Comparison of ENCODE assay signal across 9 mouse cellular contexts in the genomic region with DNA sequence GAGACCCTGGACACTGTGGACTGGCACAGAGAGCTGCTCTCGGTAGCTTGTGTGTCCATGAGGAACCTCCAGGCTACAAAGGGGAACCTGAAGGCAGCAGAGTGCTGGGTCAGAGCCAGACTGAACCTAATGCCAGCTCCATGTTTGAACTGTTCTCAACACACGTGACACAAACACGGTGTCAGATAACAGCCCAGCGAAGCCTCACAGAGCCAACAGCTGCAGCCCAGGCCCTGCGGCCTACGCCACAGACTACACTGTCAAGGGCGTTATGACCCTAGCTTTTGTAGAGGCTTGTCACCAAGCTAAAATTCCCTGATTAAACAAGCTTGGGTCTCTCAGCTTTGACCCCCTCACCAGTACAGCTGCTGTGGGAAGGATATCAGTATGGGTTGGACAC. TPM values are rescaled to one million over a fixed set of nuclear protein-coding genes. Genes with fewer than 3 reads are reported as not detected.
DNase-seq lines count a peak whose midpoint lies in the region; ATAC-seq lines count a peak whose summit lies in the region.
"Had no signal": no experiment of that assay in that cellular context is flagged by ENCODE, and none has a peak within 500 bp of the region (broad histone marks: within the 10 kb centered on the region; RNA-seq: fewer than 3 reads in every experiment).

No protein-coding gene starts in this region.

- no peak overlapping the region for H3K4me2 ChIP-seq in kidney, embryonic 15.5 days
- H3K4me2 ChIP-seq: hindbrain, embryonic 15.5 days had no signal

- no peak overlapping the region for H3K9ac ChIP-seq in kidney, embryonic 15.5 days
- H3K9ac ChIP-seq: hindbrain, embryonic 15.5 days had no signal

- no peak overlapping the region for H3K4me3 ChIP-seq in kidney, embryonic 15.5 days (replicated peaks)
- H3K4me3 ChIP-seq: hindbrain, embryonic 15.5 days had no signal

- peak; percentile 70 to 73 for DNase-seq in heart, adult 18-20 months
- no peak for DNase-seq in heart, postnatal 25 days (ENCODE audit: low spot score)
- DNase-seq in forelimb bud, embryonic 11.5 days (ENCODE audit: low read depth, low spot score), result peak; percentile 52
- DNase-seq in lung, postnatal 36 days, result peak; percentile 82
- no peak for DNase-seq in right cerebral cortex, adult 18-20 months
- no peak for DNase-seq in cerebellum, postnatal 4 days (ENCODE audit: low spot score in 2 of 2)
- DNase-seq in frontal cortex, adult 2 months (ENCODE audit: extremely low spot score in 1 of 2, low spot score in 1 of 2), result no peak

- peak; percentile 61 for ATAC-seq in kidney, embryonic 15.5 days (replicated peaks; ENCODE audit: low FRiP score)

- H3K36me3 ChIP-seq in kidney, embryonic 15.5 days, result no peaks in the 10 kb centered on the region

- no peak overlapping the region for H3K27ac ChIP-seq in kidney, embryonic 15.5 days
- H3K27ac ChIP-seq: hindbrain, embryonic 15.5 days had no signal

- no peaks in the 10 kb centered on the region for H3K9me3 ChIP-seq in kidney, embryonic 15.5 days (replicated peaks)
- H3K9me3 ChIP-seq: hindbrain, embryonic 15.5 days had no signal

- intact Hi-C loops in heart, postnatal 25 days (cut with DNase I), result no loop called here

- WGBS in kidney, embryonic 15.5 days, result 49% methylated on average over 7 of the region's 7 CpGs

- no peaks in the 10 kb centered on the region for H3K27me3 ChIP-seq in kidney, embryonic 15.5 days
- H3K27me3 ChIP-seq: hindbrain, embryonic 15.5 days had no signal

- H3K4me1 ChIP-seq in kidney, embryonic 15.5 days, result peaks cover 9% of the 10 kb centered on the region; the same call in 1 of the 2 replicates
- H3K4me1 ChIP-seq: hindbrain, embryonic 15.5 days had no signal

RNA-seq across cellular contexts. Expression of a gene that starts 22.0 kb away (rescaled TPM):
- 100 to 1,000 TPM; 115 to 123 TPM for total RNA-seq in heart, adult 18-20 months (2021)
- total RNA-seq in heart, postnatal 25 days (2021), result 100 to 1,000 TPM; 123 to 126 TPM
- polyA plus RNA-seq in kidney, embryonic 15.5 days (2015; fragmentation: Nextera tagmentation; extraction: Ambion mirVana), result 52.2 and 55.3 TPM in 2 replicates
- polyA plus RNA-seq in frontal cortex, adult 2 months (2012; rRNA removed), result 86.0 and 90.9 TPM in 2 replicates

RNA-seq across cellular contexts. Expression of a gene that starts 37.3 kb away (rescaled TPM):
- 1 to 10 TPM; 5.4 to 6.7 TPM for total RNA-seq in heart, adult 18-20 months (2021)
- 1 to 10 TPM; 7.3 to 9.3 TPM for total RNA-seq in heart, postnatal 25 days (2021)
- 0.62 and 1.2 TPM in 2 replicates for polyA plus RNA-seq in kidney, embryonic 15.5 days (2015; fragmentation: Nextera tagmentation; extraction: Ambion mirVana)
- polyA plus RNA-seq in frontal cortex, adult 2 months (2012; rRNA removed), result 2.1 and 3.1 TPM in 2 replicates

Comparison
In these comparisons a context has a peak if more than half of its experiments do, and no peak if none do; other contexts are left out.
1. DNase-seq: peak in heart, adult 18-20 months (2 of 2), forelimb bud, embryonic 11.5 days (single experiment) and lung, postnatal 36 days (single experiment); none in heart, postnatal 25 days (single experiment), right cerebral cortex, adult 18-20 months (single experiment), cerebellum, postnatal 4 days (0 of 2) and frontal cortex, adult 2 months (0 of 2).